Mouse (Mus musculus) hindbrain, embryonic 16.5 days (tissue): ENCODE results near the gene Tagln2. TPM values are rescaled to one million over a fixed set of nuclear protein-coding genes. Genes with fewer than 3 reads are reported as not detected.

Experiments
- ATAC-seq: fragments of 200-750 bp; cut with Nextera tagmentation; 2 replicates; pipeline ENCODE4 v1.8.0; 2017; ENCODE audit warnings: moderate TSS enrichment, moderate library complexity
- H3K27ac ChIP-seq: fragments of 300-500 bp; sonication (generic); 2 replicates; pipeline ENCODE4 v1.5.1; 2014; ENCODE audit warnings: low read depth, mild to moderate bottlenecking, control low read depth, low read length, moderate library complexity
- H3K27me3 ChIP-seq: fragments of 300-500 bp; sonication (generic); replicated peaks from 2 replicates; pipeline ENCODE4 v1.6.1; 2014; ENCODE audit warnings: low read length; ENCODE audit not compliant: control insufficient read depth, insufficient read depth
- H3K36me3 ChIP-seq: fragments of 300-500 bp; sonication (generic); 2 replicates; pipeline ENCODE4 v1.6.1; 2014; ENCODE audit warnings: mild to moderate bottlenecking, low read length, moderate library complexity, mixed read lengths; ENCODE audit not compliant: control insufficient read depth, insufficient read depth
- H3K4me1 ChIP-seq: fragments of 300-500 bp; sonication (generic); 2 replicates; pipeline ENCODE4 v1.6.1; 2014; ENCODE audit warnings: low read depth, low read length; ENCODE audit not compliant: control insufficient read depth, insufficient read depth
- H3K4me2 ChIP-seq: fragments of 300-500 bp; sonication (generic); 2 replicates; pipeline ENCODE4 v1.6.1; 2014; ENCODE audit warnings: mild to moderate bottlenecking, low read length, control low read depth, moderate library complexity
- H3K4me3 ChIP-seq: fragments of 300-500 bp; sonication (generic); 2 replicates; pipeline ENCODE4 v1.5.1; 2014; ENCODE audit warnings: mild to moderate bottlenecking, low read length, control low read depth, moderate library complexity
- H3K9ac ChIP-seq: fragments of 300-500 bp; sonication (generic); 2 replicates; pipeline ENCODE4 v1.6.1; 2014; ENCODE audit warnings: low read depth, mild to moderate bottlenecking, control low read depth, low read length, moderate library complexity
- H3K9me3 ChIP-seq: fragments of 300-500 bp; sonication (generic); 2 replicates; pipeline ENCODE4 v1.6.1; 2014; ENCODE audit warnings: mild to moderate bottlenecking, low read length, moderate library complexity; ENCODE audit not compliant: control insufficient read depth
- WGBS: fragments of 180-500 bp; shearing (Covaris S2); extraction: QIAGEN DNeasy Blood & Tissue Kit; methylation state at CpG from one replicate; pipeline ENCODE4 v1.1.7; 2014; 5-methylcytosine and 5-hydroxymethylcytosine counted together
- polyA plus RNA-seq: library from polyadenylated mRNA; unstranded; fragments of >200 nt; fragmentation: Nextera tagmentation; extraction: Ambion mirVana; gene quantifications from 2 replicates; pipeline ENCODE4 v1.2.1, GENCODE M21; 2015

Gene Tagln2
- polyA plus RNA-seq, 1 experiment from 2014 or later = 71.7 TPM

- H3K4me1 ChIP-seq = peaks cover 17% of the 10 kb centered on the region
- no peak overlapping the region for H3K4me2 ChIP-seq
- H3K9me3 ChIP-seq = no peaks in the 10 kb centered on the region
- no peak overlapping the region for H3K9ac ChIP-seq
- no peaks in the 10 kb centered on the region; the same call in 1 of the 2 replicates for H3K27me3 ChIP-seq
- no peak for ATAC-seq
- H3K4me3 ChIP-seq = no peak overlapping the region
- 85% methylated on average over 4 of the region's 4 CpGs for WGBS
- no peak overlapping the region for H3K27ac ChIP-seq
- H3K36me3 ChIP-seq = no peaks in the 10 kb centered on the region
Observed at GRCm38 (mm10) chr1:172546062-172546461, 46.2 kb downstream of the Tagln2 start.

GRCm38 (mm10) chr1:172548501-172548900 is 48.7 kb downstream of the Tagln2 start:
- H3K4me2 ChIP-seq = no peak overlapping the region
- H3K27ac ChIP-seq = no peak overlapping the region
- H3K4me3 ChIP-seq = no peak overlapping the region
- no peaks in the 10 kb centered on the region for H3K9me3 ChIP-seq
- no peaks in the 10 kb centered on the region for H3K36me3 ChIP-seq
- ATAC-seq = no peak
- 59% methylated on average over 7 of the region's 7 CpGs for WGBS
- H3K27me3 ChIP-seq = no peaks in the 10 kb centered on the region
- H3K4me1 ChIP-seq = peaks cover 17% of the 10 kb centered on the region
- H3K9ac ChIP-seq = no peak overlapping the region

GRCm38 (mm10) chr1:172549314-172549713 is 49.5 kb downstream of the Tagln2 start:
- ATAC-seq = no peak
- Histone ChIP-seq H3K4me3 (no peak overlapping the region), H3K9ac (no peak overlapping the region), H3K36me3 (no peaks in the 10 kb centered on the region), H3K27me3 (no peaks in the 10 kb centered on the region), H3K27ac (no peak overlapping the region), H3K4me1 (peaks cover 17% of the 10 kb centered on the region), H3K9me3 (no peaks in the 10 kb centered on the region), H3K4me2 (peak overlapping the region; percentile 65)
- 14% methylated on average over 2 of the region's 2 CpGs for WGBS

GRCm38 (mm10) chr1:172549717-172550116 is 49.9 kb downstream of the Tagln2 start:
- no peak for ATAC-seq
- H3K4me3 ChIP-seq = peak overlapping the region; percentile 48
- peak overlapping the region; percentile 65 for H3K4me2 ChIP-seq
- 6% methylated on average over 8 of the region's 8 CpGs for WGBS
- no peak overlapping the region for H3K27ac ChIP-seq
- peaks cover 17% of the 10 kb centered on the region for H3K4me1 ChIP-seq
- H3K9me3 ChIP-seq = no peaks in the 10 kb centered on the region
- H3K9ac ChIP-seq = peak overlapping the region; percentile 56
- no peaks in the 10 kb centered on the region for H3K36me3 ChIP-seq
- no peaks in the 10 kb centered on the region for H3K27me3 ChIP-seq

GRCm38 (mm10) chr1:172550551-172550951 is 50.7 kb downstream of the Tagln2 start:
- no peaks in the 10 kb centered on the region for H3K9me3 ChIP-seq
- peaks cover 17% of the 10 kb centered on the region for H3K4me1 ChIP-seq
- ATAC-seq = peak; percentile 88
- no peak overlapping the region for H3K27ac ChIP-seq
- H3K36me3 ChIP-seq = no peaks in the 10 kb centered on the region
- H3K9ac ChIP-seq = peak overlapping the region; percentile 56
- H3K4me3 ChIP-seq = peak overlapping the region; percentile 48
- H3K27me3 ChIP-seq = no peaks in the 10 kb centered on the region
- 1% methylated on average over 8 of the region's 8 CpGs for WGBS
- H3K4me2 ChIP-seq = peak overlapping the region; percentile 65

- H3K27ac ChIP-seq = no peak overlapping the region
- H3K27me3 ChIP-seq = no peaks in the 10 kb centered on the region
- H3K36me3 ChIP-seq = no peaks in the 10 kb centered on the region
- no peaks in the 10 kb centered on the region for H3K9me3 ChIP-seq
- ATAC-seq = no peak
- peak overlapping the region; percentile 48 for H3K4me3 ChIP-seq
- H3K9ac ChIP-seq = peak overlapping the region; percentile 56
- peak overlapping the region; percentile 65 for H3K4me2 ChIP-seq
- 43% methylated on average over 7 of the region's 7 CpGs for WGBS
- H3K4me1 ChIP-seq = peaks cover 17% of the 10 kb centered on the region
Observed at GRCm38 (mm10) chr1:172551009-172551408, 51.2 kb downstream of the Tagln2 start.

GRCm38 (mm10) chr1:172552623-172553022 is 52.8 kb downstream of the Tagln2 start:
- no peaks in the 10 kb centered on the region for H3K9me3 ChIP-seq
- no peak overlapping the region for H3K27ac ChIP-seq
- H3K4me3 ChIP-seq = no peak overlapping the region
- H3K36me3 ChIP-seq = no peaks in the 10 kb centered on the region
- H3K4me2 ChIP-seq = no peak overlapping the region
- H3K9ac ChIP-seq = no peak overlapping the region
- 50% methylated on average over 1 of the region's 1 CpGs for WGBS
- ATAC-seq = no peak
- H3K4me1 ChIP-seq = peaks cover 17% of the 10 kb centered on the region
- no peaks in the 10 kb centered on the region for H3K27me3 ChIP-seq

- H3K4me2 ChIP-seq = no peak within 1 kb of the TSS
- no peaks in the 10 kb centered on the region; the same call in 1 of the 2 replicates for H3K27me3 ChIP-seq
- no peak within 1 kb of the TSS for H3K4me3 ChIP-seq
- no peaks in the 10 kb centered on the region for H3K9me3 ChIP-seq
- H3K27ac ChIP-seq = no peak within 1 kb of the TSS
- no peak for ATAC-seq
- H3K36me3 ChIP-seq = no peaks in the 10 kb centered on the region
- 84% methylated on average over 11 of the region's 11 CpGs for WGBS
- H3K9ac ChIP-seq = no peak within 1 kb of the TSS
- peaks cover 5% of the 10 kb centered on the region for H3K4me1 ChIP-seq
Observed at GRCm38 (mm10) chr1:172555638-172556037, 55.8 kb downstream of the Tagln2 start, which contains the start of gene Vsig8. Gene Vsig8 (plus strand): TSS chr1:172555938.
